In the genomic region with DNA sequence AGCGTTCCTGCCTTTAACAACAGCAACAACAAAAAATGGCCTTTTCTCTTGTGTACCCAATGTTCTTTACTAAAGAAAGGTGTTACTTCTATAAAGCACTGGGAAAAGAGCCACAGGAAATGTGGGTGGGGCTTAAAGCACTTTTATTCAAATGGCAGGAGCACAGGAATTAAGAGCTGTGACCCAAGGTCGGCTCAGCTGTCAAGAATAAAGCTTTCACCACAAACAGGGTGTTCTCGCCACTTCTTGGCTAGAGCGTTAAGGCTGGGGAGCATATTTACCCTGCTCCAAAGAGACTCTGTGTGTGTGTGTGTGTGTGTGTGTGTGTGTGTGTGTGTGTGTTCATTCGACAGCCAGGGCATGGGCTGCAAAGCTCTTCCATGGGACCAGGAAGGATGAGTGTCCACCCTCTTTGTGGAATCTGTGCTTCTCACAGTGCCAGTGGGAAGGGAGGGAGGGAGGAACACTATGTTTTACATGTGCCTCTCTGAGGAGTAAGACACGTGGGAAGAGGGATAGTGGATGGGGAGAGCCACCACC, we compare ENCODE assay signal across 9 mouse cellular contexts.
A peak's percentile ranks its signal among the peaks of the same experiment; 100 is the strongest.
DNase-seq lines count a peak whose midpoint lies in the region; ATAC-seq and TF ChIP-seq lines count a peak whose summit lies in the region.
"Had no signal": no experiment of that assay in that cellular context is flagged by ENCODE, and none has a peak within 500 bp of the region (broad histone marks: within the 10 kb centered on the region; RNA-seq: fewer than 3 reads in every experiment).

No protein-coding gene starts in this region.

- no peak overlapping the region for H3K4me2 ChIP-seq in lung, embryonic 14.5 days
- no peak overlapping the region for H3K4me2 ChIP-seq in heart, embryonic 16.5 days (ENCODE audit: low read depth, low read length)
- no peak overlapping the region for H3K4me2 ChIP-seq in liver, embryonic 11.5 days

- H3K4me1 ChIP-seq in heart, embryonic 10.5 days = peaks cover 57% of the 10 kb centered on the region
- 0 out of 2 replicates have a peak, but pooled peaks cover 6% of the 10 kb centered on the region for H3K4me1 ChIP-seq in lung, embryonic 14.5 days (ENCODE audit: insufficient read depth)
- H3K4me1 ChIP-seq in lung, adult 2 months (ENCODE audit: control insufficient read depth, insufficient read depth, low read length) = peaks cover 8% of the 10 kb centered on the region
- peaks cover 60% of the 10 kb centered on the region for H3K4me1 ChIP-seq in heart, embryonic 16.5 days (ENCODE audit: control insufficient read depth, insufficient read depth, low read length)
- H3K4me1 ChIP-seq in liver, embryonic 11.5 days (replicated peaks; ENCODE audit: control insufficient read depth, insufficient read depth, low read length) = no peaks in the 10 kb centered on the region; the same call in 1 of the 2 replicates

- 57% methylated on average over 6 of the region's 6 CpGs for WGBS in heart, embryonic 10.5 days
- WGBS in lung, embryonic 14.5 days = 29% methylated on average over 6 of the region's 6 CpGs
- 24% methylated on average over 6 of the region's 6 CpGs for WGBS in lung, adult 2 months
- WGBS in heart, embryonic 16.5 days = 32% methylated on average over 6 of the region's 6 CpGs
- WGBS in liver, embryonic 11.5 days = 69% methylated on average over 6 of the region's 6 CpGs

- no peak overlapping the region for H3K9ac ChIP-seq in lung, embryonic 14.5 days
- H3K9ac ChIP-seq in heart, embryonic 16.5 days (ENCODE audit: low read length) = no peak overlapping the region
- H3K9ac ChIP-seq in liver, embryonic 11.5 days (ENCODE audit: low read depth, low read length) = no peak overlapping the region

- peaks cover 7% of the 10 kb centered on the region for H3K36me3 ChIP-seq in heart, embryonic 10.5 days
- H3K36me3 ChIP-seq in lung, embryonic 14.5 days (ENCODE audit: insufficient read depth) = peaks cover 8% of the 10 kb centered on the region
- H3K36me3 ChIP-seq in heart, embryonic 16.5 days (ENCODE audit: control insufficient read depth, insufficient read depth) = no peaks in the 10 kb centered on the region
- H3K36me3 ChIP-seq in liver, embryonic 11.5 days (ENCODE audit: control insufficient read depth, insufficient read depth, low read length) = no peaks in the 10 kb centered on the region; the same call in 1 of the 2 replicates

- no peak for TF ChIP-seq CTCF in lung, embryonic 14.5 days (IDR thresholded peaks at IDR 0.05; ENCODE audit: low read depth)
- no peak for TF ChIP-seq CTCF in lung, adult 2 months (IDR thresholded peaks at IDR 0.05; ENCODE audit: insufficient read depth, low read length)

- no peak for DNase-seq in heart, embryonic 10.5 days (ENCODE audit: low spot score)
- DNase-seq in heart, adult 9 months (ENCODE audit: low spot score in 2 of 2) = no peak
- DNase-seq in lung, embryonic 14.5 days = peak; percentile 40
- no peak for DNase-seq in lung, adult 2 months
- DNase-seq in lung, postnatal 25 days (ENCODE audit: low spot score) = peak; percentile 67
- DNase-seq in retina, postnatal 1 day = no peak
- DNase-seq in liver, embryonic 11.5 days (ENCODE audit: low spot score) = no peak

- H3K4me3 ChIP-seq in heart, embryonic 10.5 days = no peak overlapping the region
- no peak overlapping the region for H3K4me3 ChIP-seq in lung, embryonic 14.5 days (ENCODE audit: low read depth, low read length)
- no peak overlapping the region for H3K4me3 ChIP-seq in lung, adult 2 months (replicated peaks; ENCODE audit: extremely low read depth, low read depth, low read length)
- H3K4me3 ChIP-seq in heart, embryonic 16.5 days (ENCODE audit: low read length) = no peak overlapping the region
- no peak overlapping the region for H3K4me3 ChIP-seq in liver, embryonic 11.5 days (ENCODE audit: low read depth, low read length)
- H3K4me3 ChIP-seq: megakaryocyte, embryonic 14.5 days had no signal

- no peaks in the 10 kb centered on the region for H3K9me3 ChIP-seq in heart, embryonic 10.5 days
- H3K9me3 ChIP-seq in lung, embryonic 14.5 days (ENCODE audit: low read depth, low read length) = no peaks in the 10 kb centered on the region
- no peaks in the 10 kb centered on the region for H3K9me3 ChIP-seq in heart, embryonic 16.5 days (replicated peaks; ENCODE audit: control insufficient read depth, low read length)
- H3K9me3 ChIP-seq in liver, embryonic 11.5 days (ENCODE audit: control insufficient read depth, low read length) = no peaks in the 10 kb centered on the region
- H3K9me3 ChIP-seq: megakaryocyte, embryonic 14.5 days had no signal

- H3K27me3 ChIP-seq in heart, embryonic 10.5 days (ENCODE audit: insufficient read depth, poor library complexity, severe bottlenecking) = no peaks in the 10 kb centered on the region
- H3K27me3 ChIP-seq in lung, embryonic 14.5 days (ENCODE audit: insufficient read depth, low read length) = no peaks in the 10 kb centered on the region
- no peaks in the 10 kb centered on the region for H3K27me3 ChIP-seq in heart, embryonic 16.5 days (ENCODE audit: control insufficient read depth, insufficient read depth, low read length)
- H3K27me3 ChIP-seq in liver, embryonic 11.5 days (replicated peaks; ENCODE audit: control insufficient read depth, insufficient read depth, low read length) = no peaks in the 10 kb centered on the region
- H3K27me3 ChIP-seq: megakaryocyte, embryonic 14.5 days had no signal

- H3K27ac ChIP-seq in heart, embryonic 10.5 days = 0 out of 2 replicates have a peak overlapping the region, but pooled peaks have one; percentile 29
- no peak overlapping the region for H3K27ac ChIP-seq in lung, embryonic 14.5 days (ENCODE audit: low read depth)
- H3K27ac ChIP-seq in heart, embryonic 16.5 days (ENCODE audit: low read length) = peak overlapping the region; percentile 56
- no peak overlapping the region for H3K27ac ChIP-seq in liver, embryonic 11.5 days (ENCODE audit: low read depth, low read length)

- no peak for ATAC-seq in lung, embryonic 14.5 days (ENCODE audit: insufficient read depth)
- no peak; the same call in 1 of the 2 replicates for ATAC-seq in heart, embryonic 16.5 days (replicated peaks; ENCODE audit: extremely low read depth, insufficient read depth, low FRiP score)
- no peak for ATAC-seq in liver, embryonic 11.5 days (replicated peaks; ENCODE audit: low FRiP score)

- no peak for TF ChIP-seq POLR2A in lung, adult 2 months (IDR thresholded peaks at IDR 0.05; ENCODE audit: borderline replicate concordance, extremely low read depth, low read depth, low read length)

Comparison
In these comparisons a context has a peak if more than half of its experiments do, and no peak if none do; other contexts are left out.
1. DNase-seq: peak in lung, embryonic 14.5 days (single experiment) and lung, postnatal 25 days (single experiment); none in heart, embryonic 10.5 days (single experiment), heart, adult 9 months (0 of 2), lung, adult 2 months (single experiment), retina, postnatal 1 day (single experiment) and liver, embryonic 11.5 days (single experiment).
2. H3K27ac ChIP-seq: peak in heart, embryonic 10.5 days (single experiment) and heart, embryonic 16.5 days (single experiment); none in lung, embryonic 14.5 days (single experiment) and liver, embryonic 11.5 days (single experiment).